Mouse (Mus musculus): ENCODE results near the gene E130218I03Rik.

DNA sequence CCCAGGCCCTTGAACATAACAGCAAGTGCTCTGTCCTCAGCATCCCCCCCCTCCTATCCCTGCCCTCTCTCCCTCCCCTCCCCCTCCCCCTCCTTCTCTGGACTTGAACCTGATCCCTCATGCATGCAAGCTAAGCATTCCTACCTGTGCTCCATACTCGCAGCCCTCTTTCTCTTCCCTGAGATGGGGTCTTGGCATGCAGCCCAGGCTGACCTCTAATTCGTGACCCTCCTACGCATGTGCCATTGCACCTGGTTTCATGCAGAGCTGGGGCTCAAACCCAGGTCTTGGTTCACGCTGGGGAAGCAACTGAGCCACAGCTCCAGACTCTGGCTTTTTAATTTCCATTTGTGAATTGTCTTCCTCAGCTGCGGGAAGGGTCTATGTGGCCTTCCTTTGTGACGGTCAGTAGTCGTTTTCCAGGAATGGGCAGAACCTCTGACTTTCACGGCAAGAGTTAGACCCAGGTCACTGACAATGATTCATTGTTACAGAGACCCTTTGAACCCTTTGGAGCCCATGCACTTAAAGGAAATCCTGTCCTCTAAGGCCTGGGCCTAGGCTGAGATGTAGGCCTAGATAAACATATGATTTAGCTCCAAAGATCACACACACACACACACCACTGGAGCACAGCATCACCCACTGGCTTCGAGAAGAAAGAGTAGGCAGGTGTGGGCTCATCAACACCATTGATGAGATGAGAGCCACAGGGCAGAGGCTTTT, 22.6 kb downstream of the E130218I03Rik start:
- TF ChIP-seq POLR2A (IDR thresholded peaks at IDR 0.05; ENCODE audit: extremely low read depth, insufficient read depth, low read length) (no peak), CTCF (IDR thresholded peaks at IDR 0.05; ENCODE audit: low read depth, low read length) (no peak)
